Mouse (Mus musculus) layer of hippocampus, postnatal 14 days (tissue): Measurements from ENCODE around the gene Sez6l2. TPM values are rescaled to one million over a fixed set of nuclear protein-coding genes. Genes with fewer than 3 reads are reported as not detected.

Experiments
- DNase-seq, 2 experiments: peaks; one replicate each; pipeline ENCODE4 v3.0.0; 2021 to 2022; ENCODE audit warnings: low spot score in 2 of 2, mixed read lengths in 1 of 2
- total RNA-seq, 2 experiments: library from RNA; stranded (reverse); gene quantifications; 2 replicates each; pipeline ENCODE4 v1.2.3; 2021

Sez6l2 gene
- total RNA-seq, 2 experiments from 2014 or later, result 316 to 335 TPM

GRCm38 (mm10) chr7:127004122-127004875 lies 53.9 kb downstream of the Sez6l2 start:
- no peak for DNase-seq

- no peak for DNase-seq
Measured at GRCm38 (mm10) chr7:127007313-127008024, 57.1 kb downstream of the Sez6l2 start.

- peak; percentile 75 to 80 for DNase-seq
Measured at GRCm38 (mm10) chr7:127008239-127009019, 58.1 kb downstream of the Sez6l2 start.

- DNase-seq, result no peak
Measured at GRCm38 (mm10) chr7:127009307-127010085, 59.1 kb downstream of the Sez6l2 start.

GRCm38 (mm10) chr7:127011051-127011450 lies 60.7 kb downstream of the Sez6l2 start:
- DNase-seq, result no peak

GRCm38 (mm10) chr7:127011717-127012116 lies 61.4 kb downstream of the Sez6l2 start:
- DNase-seq, result no peak

GRCm38 (mm10) chr7:127012374-127012773 lies 62.0 kb downstream of the Sez6l2 start:
- DNase-seq, result no peak

GRCm38 (mm10) chr7:127012845-127013244 lies 62.5 kb downstream of the Sez6l2 start:
- DNase-seq, result no peak

GRCm38 (mm10) chr7:127013385-127013784 lies 63.0 kb downstream of the Sez6l2 start:
- DNase-seq, result no peak

GRCm38 (mm10) chr7:127014320-127014719 lies 64.0 kb downstream of the Sez6l2 start, which contains the start of gene Mvp:
Mvp (minus strand) TSS chr7:127014621.
- no peak for DNase-seq

GRCm38 (mm10) chr7:127014993-127015392 lies 64.6 kb downstream of the Sez6l2 start:
- no peak for DNase-seq

- no peak for DNase-seq
Measured at GRCm38 (mm10) chr7:127016081-127016480, 65.7 kb downstream of the Sez6l2 start.

- no peak for DNase-seq
Measured at GRCm38 (mm10) chr7:127016481-127016485, 65.9 kb downstream of the Sez6l2 start, which contains the start of gene Pagr1b. Pagr1b (minus strand) TSS chr7:127016484.

- no peak for DNase-seq
Measured at GRCm38 (mm10) chr7:127016486-127016938, 66.1 kb downstream of the Sez6l2 start.

GRCm38 (mm10) chr7:127016971-127017949 lies 66.9 kb downstream of the Sez6l2 start, which contains the start of gene Pagr1a:
Pagr1a (minus strand) TSS chr7:127017352.
- DNase-seq, result peak; percentile 97 to 98

- no peak for DNase-seq
Measured at GRCm38 (mm10) chr7:127017950-127018345, 67.6 kb downstream of the Sez6l2 start.

- no peak for DNase-seq
Measured at GRCm38 (mm10) chr7:127018416-127019305, 68.3 kb downstream of the Sez6l2 start.

- no peak for DNase-seq
Measured at GRCm38 (mm10) chr7:127019306-127019960, 69.1 kb downstream of the Sez6l2 start.

GRCm38 (mm10) chr7:127020031-127020430 lies 69.7 kb downstream of the Sez6l2 start:
- no peak for DNase-seq
